Mouse (Mus musculus) frontal cortex, postnatal 10 days (tissue): ENCODE measurements around the gene Epsti1.
"Not testable (repeated sequence)": the region's sequence is repeated elsewhere in the genome, so short reads cannot be mapped to it uniquely, and the experiment has no call there.

Experiments
- DNase-seq, 2 experiments: peaks; one replicate each; pipeline ENCODE4 v3.0.0; 2022; ENCODE audit warnings: low spot score in 2 of 2, mixed read lengths in 1 of 2

The Epsti1 gene

DNA sequence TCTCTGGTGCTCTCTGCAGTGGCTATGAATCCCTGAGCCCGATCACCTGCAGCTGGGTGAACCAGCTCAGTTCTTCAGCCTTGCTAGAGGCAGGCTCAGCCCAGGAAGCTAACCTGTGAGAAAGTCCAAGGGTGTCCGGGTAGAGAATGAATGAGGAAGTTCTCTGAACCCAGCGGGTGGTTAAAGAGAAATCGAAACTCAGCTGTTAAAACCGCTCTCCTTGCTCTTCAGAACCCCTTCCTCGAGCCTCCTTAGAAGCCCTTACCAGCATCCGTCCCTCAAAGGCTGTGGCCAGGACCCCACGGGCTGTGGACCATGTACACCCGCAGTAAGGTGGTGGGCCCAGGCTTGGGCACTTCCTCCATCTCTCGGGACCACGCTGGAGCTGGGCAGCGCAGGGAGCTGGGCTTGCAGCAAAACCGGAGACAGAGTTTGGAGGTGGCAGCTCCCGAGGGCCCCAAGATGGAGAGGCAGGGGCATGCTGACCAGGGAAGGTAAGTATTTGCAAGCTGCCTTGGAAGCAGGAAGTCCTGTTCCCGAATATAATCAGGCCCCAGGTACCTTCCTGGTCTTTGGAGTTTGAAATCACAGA, at the start of gene Epsti1:
Gene Epsti1, plus strand, starts transcription at position 69 of the 592 bp plus-strand sequence.
- DNase-seq: no peak

DNA sequence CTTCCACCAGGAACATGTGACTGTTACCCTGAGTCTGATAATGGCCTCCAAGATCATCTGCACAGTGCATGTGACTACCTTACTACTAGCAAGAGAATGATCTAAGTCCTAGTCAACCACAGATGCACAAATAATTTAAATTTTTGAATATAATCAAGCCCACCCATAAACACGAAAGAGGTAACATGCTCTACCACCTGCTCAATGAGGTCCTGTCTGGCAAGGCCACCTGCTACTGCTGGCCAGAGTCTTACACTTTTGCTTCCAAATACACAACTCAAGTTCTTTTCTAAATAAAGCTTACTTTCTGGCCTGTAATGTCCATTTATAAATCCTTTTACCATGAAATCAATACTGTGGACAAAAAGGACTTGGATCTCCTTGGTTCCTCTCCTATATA, 44.1 kb upstream of the Epsti1 start:
- DNase-seq: no peak

DNA sequence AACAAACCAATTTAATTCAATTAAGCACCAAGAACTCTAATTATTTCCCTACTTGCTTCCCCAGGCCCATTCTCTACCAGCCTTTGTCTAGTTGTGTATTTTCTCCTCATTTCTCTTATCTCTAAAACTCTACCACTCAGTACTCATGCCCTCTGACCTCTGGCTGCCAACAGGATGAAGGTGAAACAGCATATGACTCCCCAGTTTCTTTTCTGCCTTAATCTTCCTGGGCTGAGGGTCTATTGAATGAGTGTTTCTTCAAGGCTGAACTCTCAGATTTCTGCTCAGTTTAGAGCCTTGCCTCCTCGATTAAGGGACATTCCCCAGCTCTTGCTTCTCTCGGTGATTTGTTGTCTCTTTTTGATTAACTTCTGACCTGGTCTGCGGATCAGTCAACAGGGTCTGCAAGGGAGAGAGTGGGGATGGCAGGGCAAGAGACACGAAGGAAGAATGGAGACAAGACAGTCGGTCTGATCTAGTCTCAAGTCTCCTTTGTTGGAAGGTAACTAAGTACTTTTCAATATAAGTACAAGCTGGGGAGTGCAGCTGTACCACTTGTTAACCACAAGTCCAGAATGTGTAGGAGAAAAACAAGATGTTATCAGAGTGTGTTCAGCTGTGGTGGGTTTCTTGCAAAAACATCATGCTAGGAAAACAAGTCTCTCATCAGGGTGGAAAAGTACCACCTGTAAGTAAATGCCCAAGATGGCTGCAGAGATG, 43.0 kb upstream of the Epsti1 start:
- DNase-seq: no peak

DNA sequence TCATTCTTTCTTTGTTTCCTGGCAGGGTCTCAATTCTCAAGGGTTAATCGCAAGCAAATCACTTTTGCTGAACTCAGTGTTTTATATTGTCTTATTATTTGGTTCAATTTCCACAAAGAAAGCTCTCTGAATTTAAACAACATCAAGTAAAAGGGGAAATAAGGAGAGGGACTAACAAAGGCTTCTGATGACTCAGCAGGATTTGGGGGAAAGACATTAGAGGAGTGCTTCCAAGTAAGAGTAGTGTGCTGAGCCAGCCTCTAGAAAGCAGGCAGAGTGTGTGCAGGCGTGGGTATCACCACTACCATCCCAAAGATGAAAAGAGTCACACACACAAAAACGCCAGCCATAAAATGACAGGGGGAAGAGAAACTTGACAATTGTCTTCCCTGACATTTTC, 40.0 kb upstream of the Epsti1 start:
- no peak for DNase-seq

DNA sequence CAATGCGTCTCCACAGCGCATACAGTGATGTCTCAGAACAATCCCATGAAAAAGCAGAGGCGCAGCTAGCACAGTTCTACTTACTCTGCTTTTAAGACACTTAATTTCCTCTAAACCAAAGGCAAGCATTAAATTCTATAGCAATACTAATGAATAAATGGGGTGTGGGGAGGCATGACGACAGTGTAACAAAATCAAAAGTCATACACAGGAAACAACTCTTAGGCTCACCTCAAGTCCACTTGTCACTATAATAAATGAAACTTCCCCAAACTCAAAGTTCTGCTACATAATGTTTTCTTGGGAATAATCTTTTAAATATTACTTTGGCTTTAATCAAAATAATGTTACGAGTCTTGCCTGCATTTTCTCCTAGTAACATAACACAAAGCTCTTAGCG, 39.5 kb upstream of the Epsti1 start:
- no peak for DNase-seq

DNA sequence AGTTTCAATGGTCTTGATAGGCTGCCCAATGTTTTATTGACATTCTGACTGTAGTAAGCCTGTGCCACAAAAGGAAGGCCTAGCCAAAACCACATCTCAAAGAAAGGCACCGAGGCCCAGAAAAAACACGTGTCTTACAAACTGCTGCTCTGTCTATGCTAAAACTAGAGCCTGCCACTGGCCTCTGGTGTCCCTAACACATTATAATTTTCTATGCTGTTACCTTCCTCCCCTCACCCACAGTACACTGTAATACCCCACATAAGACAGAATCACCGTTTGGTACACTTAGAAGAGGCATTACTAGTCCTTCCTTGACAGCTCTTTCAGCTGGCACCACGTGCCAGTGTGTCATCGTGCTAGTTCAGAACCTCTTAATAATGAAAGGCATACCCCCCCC, 36.4 kb upstream of the Epsti1 start:
- no peak for DNase-seq

DNA sequence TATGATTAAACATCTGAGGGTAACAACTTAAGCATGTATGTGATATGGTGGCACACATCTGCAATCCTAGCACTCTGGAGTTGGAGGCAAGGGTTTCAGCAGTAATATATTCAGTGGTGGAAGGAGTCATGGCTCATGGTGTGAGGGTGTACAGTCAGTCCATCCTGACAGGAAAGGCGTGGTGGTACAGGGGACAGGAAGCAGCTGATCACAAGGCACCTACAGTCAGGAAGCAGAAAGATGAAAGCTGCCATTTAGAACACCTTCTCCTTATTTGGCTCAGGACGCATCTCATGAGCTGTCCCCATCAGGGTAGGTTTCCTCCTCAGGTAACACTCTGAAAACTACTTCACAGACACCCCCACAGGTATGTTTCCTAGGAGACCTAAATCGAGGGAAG, 33.1 kb upstream of the Epsti1 start:
- DNase-seq: no peak

DNA sequence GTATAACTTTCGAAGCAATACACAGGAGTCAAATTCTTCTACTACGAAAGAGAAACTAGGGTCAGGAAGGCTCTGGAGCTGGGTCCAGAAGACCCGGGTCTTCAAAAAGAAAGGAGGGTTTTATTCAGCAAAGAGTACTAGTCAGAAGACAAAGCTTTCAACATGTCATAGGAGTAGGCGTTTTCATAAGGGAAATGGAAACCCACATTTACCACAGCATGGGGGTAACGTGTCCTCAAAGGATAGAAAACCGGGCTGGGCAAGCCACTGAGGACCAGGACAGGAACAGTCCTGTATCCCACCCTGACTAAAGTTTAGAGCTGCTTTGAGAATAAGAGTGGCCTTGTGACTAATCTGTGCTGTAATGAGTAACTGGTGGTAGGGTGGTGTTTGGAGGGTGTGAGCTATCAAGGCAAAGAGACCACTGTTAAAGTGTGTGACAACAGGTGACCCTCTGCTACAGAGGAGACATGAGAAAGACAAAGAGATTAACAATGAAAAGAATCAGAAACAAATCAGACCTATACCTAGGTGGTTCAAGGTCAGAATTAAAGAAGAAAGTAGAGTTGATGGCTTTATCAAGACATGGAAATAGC, 32.6 kb upstream of the Epsti1 start:
- DNase-seq: no peak

DNA sequence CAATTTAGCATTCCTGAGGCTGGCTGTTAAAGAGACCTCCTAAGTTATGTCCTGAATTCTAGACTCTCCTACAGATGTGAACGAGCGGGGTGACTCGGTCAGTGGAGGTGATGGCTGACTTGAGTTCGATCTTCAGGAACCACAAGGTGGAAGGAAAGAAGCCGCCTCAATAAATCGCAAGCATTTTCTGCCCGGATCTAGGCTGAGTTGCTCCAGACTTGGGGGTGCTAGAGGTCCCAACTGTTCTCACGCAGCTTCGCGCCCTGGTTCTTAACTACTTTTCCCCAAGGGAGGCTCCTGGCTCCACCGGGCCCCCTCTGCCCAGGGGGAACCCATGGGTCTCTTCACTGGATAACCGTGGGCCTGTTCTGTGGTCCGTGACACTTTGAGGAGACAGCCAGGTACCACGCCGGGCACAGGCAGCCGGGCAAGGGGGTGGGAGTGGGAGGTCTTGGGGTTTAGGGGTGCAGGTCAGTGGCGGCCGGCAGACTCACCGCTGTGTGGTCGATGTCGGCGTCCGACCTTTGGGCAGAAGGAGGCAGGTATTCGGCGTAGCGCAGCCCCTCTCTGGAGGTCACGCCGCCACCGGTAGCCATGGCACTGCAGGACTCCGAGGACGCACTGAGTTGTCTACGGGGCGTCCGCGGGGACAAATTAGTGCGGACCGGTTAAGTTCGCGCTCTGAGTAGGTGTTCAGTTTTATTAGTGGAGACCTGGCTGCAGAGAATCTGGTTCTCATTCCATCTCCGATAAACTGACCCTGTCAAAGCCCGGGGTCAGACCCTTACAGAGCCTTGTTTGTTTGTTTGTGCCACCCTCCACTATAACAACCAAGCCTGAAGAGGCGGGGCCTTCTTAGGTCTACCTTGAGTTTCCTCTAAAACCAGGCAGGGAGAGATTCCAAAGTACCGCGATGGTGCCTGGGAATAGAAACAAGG, 29.5 kb upstream of the Epsti1 start, which contains the start of gene Dnajc15:
Gene Dnajc15, minus strand, starts transcription at position 822 of the 938 bp plus-strand sequence.
- peak; percentile 67 to 83 for DNase-seq

DNA sequence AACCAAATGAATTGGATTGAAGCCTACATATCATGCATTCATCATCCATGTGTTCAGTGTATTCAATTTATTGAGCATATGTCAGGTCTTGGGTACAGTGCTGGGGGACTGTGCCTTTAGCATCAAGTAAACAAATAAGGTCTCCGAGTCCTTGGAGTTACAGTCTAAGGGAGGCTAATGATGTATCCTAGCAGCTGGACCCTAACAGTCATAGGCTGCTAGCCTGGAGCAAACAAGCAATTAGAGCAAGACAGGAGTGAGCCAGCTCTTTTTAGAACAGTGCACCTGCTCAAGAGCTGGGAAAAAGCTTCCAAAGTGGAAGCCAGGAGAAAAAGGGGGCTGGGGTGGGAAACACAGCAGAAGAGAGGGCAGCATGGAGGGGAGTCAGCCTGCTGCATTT, 27.8 kb upstream of the Epsti1 start:
- no peak for DNase-seq

DNA sequence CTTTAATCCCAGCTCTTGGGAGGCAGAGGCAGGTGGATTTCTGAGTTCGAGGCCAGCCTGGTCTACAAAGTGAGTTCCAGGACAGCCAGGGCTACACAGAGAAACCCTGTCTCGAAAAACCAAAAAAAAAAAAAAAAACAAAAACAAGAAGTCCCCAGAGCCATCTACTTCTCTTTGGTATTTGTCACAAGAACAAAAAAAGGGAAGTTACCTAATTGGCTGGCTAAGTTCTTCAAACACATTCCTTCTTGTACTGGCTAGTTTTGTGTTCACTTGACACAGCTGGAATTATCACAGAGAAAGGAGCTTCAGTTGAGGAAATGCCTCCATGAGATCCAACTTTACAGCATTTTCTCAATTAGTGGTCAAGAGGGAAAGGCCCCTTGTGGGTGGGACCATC, 26.2 kb upstream of the Epsti1 start:
- DNase-seq: not testable (repeated sequence)

DNA sequence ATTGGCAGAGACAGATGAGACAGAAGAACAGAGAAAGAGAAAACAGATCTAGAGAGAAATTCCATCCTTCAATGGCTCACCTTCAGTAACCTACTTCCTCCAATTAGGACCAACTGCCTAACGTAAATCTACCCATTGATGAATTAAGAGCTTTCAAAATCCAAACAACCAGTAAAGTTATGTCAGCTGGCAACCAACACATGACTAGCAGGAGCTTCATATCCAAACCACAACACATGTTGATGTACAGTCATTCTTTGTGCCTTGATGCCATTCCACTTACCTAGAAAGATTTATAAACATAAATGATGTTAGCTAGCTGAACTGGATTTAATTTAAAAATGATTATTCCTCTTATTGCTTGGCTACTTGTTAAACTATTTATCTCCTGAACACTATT, 22.0 kb upstream of the Epsti1 start:
- DNase-seq: no peak

DNA sequence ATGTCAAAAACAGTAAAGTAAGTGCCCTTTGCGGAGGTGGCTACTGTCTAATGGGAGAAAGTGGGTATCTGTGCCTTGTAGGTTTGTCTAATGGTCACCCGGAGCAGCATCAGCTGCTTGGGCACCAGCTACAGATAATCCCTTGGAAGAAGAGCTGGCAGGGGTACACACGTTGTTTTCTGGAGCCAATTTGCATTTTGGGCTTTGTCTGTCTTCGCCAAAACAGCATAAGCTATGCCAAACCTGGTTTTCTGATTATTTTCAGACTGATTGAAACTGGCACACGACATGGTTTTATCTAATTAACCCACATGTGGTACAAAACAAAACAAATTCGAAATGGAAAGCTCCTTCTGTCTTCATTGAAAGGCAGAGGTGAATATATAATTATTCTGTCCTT, 21.4 kb upstream of the Epsti1 start:
- DNase-seq: no peak

DNA sequence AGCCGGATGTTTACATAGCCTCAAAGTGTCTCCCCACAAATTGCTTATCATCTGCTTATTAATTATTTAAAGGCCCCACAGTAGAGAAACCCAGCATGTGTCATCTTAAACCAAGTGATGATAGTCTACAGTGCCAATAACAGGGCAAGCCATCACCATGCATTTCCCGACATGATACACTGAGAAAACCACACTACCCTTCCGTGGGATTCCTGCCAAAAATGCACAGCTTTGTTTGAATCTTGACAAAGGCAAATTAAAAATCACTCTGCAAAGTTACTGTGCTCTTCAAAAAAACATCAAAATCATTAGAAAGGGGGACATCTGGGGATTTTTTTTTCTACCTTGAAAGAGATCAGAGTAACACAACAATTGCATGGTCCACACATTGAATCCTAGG, 17.7 kb upstream of the Epsti1 start:
- no peak for DNase-seq

DNA sequence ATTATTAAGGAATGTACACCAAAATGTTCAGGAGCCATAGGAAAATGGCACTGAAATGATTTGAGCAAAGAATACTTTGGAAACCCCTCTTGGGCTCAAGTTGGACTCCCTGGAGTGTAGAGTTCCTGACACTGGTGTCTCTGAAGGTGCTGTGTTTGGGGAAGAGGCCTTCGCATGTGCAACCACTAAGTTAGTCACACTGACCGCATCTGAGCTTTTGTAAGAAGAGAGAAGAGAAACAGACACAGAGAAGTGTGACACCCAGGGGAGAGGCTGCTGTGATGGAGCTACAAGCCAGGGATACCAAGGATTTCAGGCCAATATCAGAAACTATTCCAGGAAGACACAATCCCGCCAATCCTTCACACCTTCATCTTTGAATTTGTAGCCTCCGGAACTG, 17.1 kb upstream of the Epsti1 start:
- DNase-seq: no peak

DNA sequence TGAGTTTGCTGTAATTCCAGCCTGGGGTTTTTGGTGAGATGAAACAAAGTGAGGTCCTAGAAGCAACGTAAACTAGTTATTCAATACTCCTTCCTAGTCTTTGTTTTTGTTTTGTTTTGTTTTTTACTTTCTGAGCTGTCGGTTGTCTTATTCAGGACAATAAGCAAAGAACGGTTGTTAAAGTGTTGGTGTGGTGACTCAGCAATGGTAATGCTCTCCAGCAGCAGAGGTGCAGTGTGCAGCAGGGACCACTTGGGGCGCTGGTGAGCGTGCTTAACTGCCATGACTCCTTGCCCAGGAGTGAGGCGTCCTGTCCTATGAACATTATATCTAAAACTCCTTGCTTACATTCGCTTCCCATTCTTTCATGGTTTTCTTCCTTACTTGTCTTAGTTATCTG, 14.1 kb upstream of the Epsti1 start:
- no peak for DNase-seq

DNA sequence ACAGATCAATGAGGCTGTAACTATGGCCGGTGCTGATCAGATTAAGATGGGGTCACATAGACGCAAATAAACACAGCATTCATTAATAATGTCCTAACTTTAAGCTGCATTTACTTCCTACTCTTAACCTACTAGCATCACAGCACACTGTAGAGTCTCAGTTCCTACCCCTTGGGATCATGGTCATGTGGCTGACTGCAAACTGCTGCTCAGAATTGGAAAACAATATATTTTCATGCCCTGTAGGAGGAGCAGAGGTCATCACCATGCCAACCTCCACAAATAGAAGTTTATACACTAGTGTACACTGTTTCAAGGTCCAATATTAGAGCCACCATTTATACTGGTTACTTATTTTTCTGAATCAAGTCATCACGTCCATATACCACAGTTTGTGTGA, 8.1 kb upstream of the Epsti1 start:
- no peak for DNase-seq

DNA sequence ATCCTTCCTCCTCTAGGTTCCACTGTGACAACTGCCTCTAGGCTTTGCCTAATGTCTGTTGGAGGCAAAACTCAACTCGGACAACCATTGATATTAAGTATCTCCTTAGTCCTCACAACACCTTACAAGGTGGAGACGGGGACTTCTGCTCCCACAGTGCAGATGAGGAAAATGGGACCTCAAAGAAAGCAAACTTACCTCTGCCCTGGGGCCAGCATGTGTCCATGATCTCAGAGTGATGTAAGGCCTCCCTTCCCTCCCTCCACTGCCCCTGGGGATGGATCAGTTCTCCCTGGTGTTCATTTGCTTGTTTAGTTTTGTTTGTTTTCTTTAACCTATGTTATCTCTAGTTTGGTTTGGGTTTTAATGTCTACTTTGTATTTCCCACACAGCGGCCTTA, 1.5 kb upstream of the Epsti1 start:
- DNase-seq: no peak

DNA sequence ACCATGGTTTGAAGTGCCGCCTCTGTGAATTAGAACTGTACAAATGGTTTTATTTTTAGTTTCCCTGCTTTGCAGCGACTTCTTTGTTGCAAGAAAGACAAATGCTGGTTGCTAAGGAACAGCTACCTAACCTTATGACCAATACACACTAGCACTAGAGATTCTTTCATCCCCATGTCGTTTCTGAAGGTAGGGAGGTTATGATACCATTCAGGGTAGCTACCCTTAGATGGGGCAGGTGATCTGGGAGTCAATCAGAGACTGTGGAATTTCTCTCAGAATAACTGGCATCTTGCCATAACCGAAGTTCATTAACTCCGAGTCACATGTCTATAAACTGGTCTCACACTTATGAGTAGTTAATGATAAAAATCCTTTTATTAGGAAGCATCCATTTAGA, 1.4 kb downstream of the Epsti1 start:
- DNase-seq: no peak

DNA sequence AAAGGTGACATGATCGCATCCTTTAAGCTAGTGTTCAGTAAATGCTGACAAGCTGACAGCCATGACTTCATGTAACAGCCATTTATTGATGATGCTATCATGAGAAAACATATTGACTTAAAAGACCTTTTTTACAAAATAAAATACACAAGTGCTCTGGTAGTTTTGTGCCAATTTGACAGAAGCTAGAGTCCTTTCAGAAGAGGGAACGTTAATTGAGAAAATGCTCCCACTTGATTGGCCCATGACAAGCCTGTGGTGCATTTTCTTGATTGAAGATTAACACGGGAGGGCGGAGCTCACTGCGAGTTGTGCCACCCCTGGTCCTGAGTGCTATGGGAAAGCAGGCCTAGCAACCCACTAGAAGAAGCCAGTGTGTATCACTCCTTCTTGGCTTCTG, 2.5 kb downstream of the Epsti1 start:
- no peak for DNase-seq

DNA sequence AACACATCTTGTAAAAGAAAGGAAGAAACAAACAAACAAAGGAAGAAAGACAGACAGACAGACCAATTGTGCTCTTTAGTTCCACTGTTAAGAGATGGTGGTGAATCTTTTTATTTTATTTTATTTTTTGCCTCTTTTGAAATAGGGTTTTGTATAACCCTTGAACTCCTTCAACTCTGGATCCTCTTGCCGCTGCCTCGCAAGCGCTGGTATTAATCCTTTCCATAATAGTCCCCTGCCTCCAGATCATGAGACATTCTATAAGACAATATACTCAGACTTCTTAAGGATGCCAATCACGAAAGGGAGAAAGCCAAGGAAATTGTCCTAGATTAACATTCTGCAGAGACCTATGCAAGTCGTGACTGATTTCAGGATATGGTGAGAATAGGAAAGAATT, 11.7 kb downstream of the Epsti1 start:
- DNase-seq: no peak

DNA sequence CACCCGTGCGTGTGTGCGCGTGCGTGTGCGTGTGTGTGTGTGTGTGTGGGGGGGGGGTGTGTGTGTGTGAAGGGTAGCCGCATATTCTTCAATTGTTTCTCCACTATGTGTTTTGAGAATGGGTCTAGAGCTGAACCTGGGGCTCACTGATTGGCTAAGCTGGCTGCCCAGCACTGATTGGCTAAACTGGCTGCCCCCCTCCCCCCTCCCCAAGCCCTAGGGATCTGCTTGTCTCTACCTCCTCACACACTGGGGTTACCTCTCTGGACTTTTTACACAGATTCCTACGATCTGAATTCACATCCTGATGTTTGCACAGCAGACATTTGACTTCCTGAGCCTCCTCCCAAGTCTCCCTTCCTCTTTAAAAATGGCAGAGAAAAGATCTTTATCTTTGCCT, 17.6 kb downstream of the Epsti1 start:
- no peak for DNase-seq
